Mouse (Mus musculus) common myeloid progenitor, adult 5-6 weeks (primary cell): ENCODE data around the gene Arhgef15. TPM values are rescaled to one million over a fixed set of nuclear protein-coding genes. Genes with fewer than 3 reads are reported as not detected.
A peak's percentile ranks its signal among the peaks of the same experiment; 100 is the strongest.

Experiments
- ATAC-seq: replicated peaks from 2 replicates; pipeline ENCODE4 v1.8.0; 2016; ENCODE audit warnings: low read depth, mild to moderate bottlenecking, moderate TSS enrichment, inconsistent platforms; ENCODE audit not compliant: poor library complexity, severe bottlenecking
- total RNA-seq: library from RNA; stranded (forward); fragments of 200-1000, 187-1606 nt; gene quantifications from 2 replicates; pipeline ENCODE4 v1.2.3, GENCODE M21; 2017

The Arhgef15 gene
- total RNA-seq, 1 experiment from 2014 or later = 0.14 TPM

- ATAC-seq = no peak
Observed at GRCm38 (mm10) chr11:68929947-68930346, 27.3 kb downstream of the Arhgef15 start.

GRCm38 (mm10) chr11:68926981-68927380 is 30.3 kb downstream of the Arhgef15 start, which contains the start of gene Odf4:
Gene Odf4, minus strand, starts transcription at chr11:68927081.
- no peak for ATAC-seq

DNA sequence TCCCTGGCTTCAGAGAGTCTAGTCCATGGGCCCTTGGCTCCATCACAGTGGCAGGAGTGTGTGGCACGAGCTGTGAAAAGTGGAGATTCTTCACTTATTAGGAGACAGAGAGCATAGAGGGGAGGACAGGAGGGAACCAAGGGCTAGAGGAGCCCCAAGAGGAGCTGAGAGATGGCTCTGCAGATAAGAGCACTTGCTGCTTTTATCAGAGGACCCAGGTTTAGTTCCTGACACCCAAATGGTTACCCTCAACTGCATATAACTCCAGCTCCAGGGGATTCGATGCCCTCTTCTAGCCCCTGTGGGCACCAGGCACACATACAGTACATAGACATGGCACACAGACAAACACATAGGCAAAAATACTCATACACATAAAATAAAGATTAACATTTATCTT is 32.5 kb downstream of the Arhgef15 start:
- ATAC-seq = no peak

- no peak for ATAC-seq
Observed at GRCm38 (mm10) chr11:68923191-68923590, 34.1 kb downstream of the Arhgef15 start.

- peak; percentile 54 for ATAC-seq
Observed at GRCm38 (mm10) chr11:68914566-68914965, 42.7 kb downstream of the Arhgef15 start.

DNA sequence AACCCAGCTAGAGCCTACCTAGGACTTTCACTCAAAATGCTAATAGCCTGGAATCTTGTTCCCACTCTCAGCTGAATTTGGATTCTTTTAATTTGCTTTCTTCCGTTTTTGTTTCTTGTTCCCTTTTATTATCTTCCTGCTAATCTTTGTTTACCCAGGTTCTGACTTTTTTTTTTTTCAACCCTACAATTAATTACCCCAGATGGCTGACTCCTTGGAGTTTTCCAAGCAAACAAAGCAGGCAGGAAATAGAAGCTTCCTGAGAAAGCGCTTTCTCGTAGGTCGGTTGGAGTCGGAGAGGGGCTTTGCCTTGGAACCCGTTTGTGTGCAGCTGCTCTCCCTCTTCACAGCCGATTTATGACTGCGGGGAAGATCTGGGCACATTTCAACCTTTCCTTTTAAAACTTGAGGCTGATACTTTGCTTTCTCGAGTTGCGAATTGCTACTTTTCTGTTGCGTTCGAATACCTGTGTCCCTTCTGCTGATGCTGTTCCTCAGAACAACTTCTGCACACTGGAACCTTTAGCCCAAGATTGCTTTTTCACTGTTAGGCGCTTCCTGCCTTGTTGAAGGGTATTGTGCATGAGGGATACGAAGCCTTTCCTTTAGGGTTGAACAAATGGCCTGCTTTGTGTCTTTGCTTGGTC is 45.6 kb downstream of the Arhgef15 start:
- ATAC-seq = no peak

- no peak for ATAC-seq
Observed at GRCm38 (mm10) chr11:68908846-68909503, 48.3 kb downstream of the Arhgef15 start.

GRCm38 (mm10) chr11:68907251-68907650 is 50.0 kb downstream of the Arhgef15 start:
- no peak for ATAC-seq

- no peak for ATAC-seq
Observed at GRCm38 (mm10) chr11:68906461-68906790, 50.9 kb downstream of the Arhgef15 start.

GRCm38 (mm10) chr11:68905665-68906460 is 51.4 kb downstream of the Arhgef15 start:
- ATAC-seq = no peak

DNA sequence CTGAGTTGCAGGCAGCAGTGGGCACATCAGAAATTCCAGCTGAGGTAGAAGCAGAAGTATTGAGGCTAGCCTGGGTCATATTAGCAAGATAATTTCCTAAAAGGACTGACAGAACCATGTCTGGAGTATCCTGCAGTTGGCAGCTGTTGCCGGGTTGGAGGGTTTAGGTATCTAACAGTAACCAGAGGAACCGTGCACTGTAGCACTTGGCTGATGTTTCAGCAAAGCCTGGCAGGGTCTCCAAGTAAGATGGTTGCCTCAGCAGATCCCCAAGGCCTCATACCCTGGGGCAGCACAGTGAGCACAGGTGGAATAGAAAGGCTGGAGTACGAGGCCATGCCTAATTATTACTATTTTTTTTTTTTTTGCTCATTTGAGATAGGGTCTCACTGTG is 52.1 kb downstream of the Arhgef15 start:
- no peak for ATAC-seq

GRCm38 (mm10) chr11:68904375-68905137 is 52.7 kb downstream of the Arhgef15 start:
- ATAC-seq = peak; percentile 53

DNA sequence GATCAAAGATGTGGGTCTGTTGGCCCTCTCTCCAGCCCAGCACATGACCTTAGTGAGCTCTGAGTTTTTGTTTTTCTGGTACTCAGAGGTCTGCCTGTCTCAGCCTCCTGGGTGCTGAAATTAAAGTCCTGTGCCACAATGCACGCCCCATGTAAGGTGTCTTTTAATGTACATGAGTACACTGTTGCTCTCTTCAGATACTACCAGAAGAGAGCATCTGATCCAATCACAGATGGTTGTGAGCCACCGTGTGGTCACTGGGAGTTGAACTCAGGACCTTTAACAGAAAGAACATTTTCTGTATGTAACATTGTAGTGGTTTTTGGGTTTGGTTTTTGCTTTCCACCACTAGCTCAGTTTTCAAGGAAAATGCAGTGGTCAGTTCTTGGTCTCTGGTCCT is 53.5 kb downstream of the Arhgef15 start:
- no peak for ATAC-seq

DNA sequence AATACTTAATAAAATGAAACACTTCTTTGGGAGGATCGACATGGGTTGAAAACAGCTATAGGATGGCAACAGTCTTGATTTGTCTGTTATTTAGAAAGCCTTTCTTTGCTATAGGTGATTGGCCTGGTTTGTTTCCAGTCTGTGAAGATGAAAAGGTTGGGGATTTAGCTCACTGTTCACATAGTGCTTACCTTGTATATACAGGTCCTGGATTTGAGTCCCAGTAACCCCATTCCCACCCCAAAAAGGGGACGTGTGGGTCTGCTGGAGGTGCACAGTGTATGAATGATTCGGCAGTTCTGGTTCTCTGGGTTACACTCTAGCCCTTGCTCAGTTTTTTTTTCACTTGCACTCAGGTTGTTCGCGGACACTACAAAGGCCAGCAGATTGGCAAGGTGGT is 54.5 kb downstream of the Arhgef15 start:
- ATAC-seq = no peak

DNA sequence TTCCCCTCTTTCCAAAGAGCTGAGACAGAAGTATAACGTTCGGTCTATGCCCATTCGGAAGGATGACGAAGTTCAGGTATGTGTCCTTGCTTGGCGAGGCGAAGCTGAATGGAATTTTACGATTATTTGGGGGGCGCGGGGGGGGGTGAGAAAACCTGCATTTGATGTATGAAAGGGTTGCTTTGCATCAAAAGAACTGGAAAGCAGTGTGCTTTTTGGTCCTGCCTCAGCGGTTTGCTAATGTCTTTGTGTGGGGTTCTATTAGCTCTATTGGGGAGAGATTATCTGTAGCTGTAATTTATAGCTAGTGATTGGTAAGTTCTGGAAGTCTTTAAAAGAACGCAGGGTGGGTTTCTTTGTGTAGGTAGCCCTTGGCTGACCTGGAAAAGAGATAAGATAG is 54.9 kb downstream of the Arhgef15 start:
- ATAC-seq = no peak

GRCm38 (mm10) chr11:68902047-68902364 is 55.3 kb downstream of the Arhgef15 start:
- ATAC-seq = no peak

- ATAC-seq = peak; percentile 90
Observed at GRCm38 (mm10) chr11:68901351-68902046, 55.8 kb downstream of the Arhgef15 start, which contains the start of gene Rpl26. Gene Rpl26, plus strand, starts transcription at chr11:68901583.

DNA sequence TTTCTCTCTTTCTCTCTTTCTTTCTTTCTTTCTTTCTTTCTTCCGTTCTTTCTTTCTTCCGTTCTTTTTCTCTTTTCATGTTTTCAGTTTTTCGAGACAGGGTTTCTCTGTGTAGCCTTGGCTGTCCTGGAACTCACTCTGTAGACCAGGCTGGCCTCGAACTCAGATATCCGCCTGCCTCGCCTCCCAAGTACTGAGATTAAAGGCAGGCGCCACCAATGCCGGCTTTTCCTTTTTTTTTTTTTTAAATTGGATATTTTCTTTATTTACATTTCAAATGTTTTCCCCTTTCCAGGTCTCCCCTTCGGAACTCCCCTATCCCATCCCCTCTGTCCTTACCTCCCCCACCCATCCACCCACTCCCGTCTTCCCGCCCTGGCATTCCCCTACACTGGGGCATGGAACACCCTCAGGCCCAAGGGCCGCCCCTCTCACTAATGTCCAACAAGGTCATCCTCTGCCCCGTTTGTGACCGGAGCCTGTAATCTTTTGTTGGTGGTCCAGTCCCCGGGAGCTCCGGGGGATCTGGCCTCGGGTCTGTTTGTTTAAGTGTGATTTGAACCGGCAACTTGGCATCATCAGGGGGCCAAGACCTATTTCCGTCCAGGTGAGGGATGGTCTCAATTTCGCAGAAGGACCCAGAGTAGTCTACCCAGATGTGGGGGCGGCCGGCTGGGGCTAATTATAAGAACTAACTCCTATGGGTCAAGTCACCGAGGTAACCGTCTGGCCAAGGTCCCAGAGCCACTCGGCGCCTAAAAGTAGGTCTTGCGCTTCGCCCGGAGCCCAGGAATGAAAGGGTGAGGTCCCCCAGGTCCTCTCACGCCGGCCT is 56.5 kb downstream of the Arhgef15 start:
- ATAC-seq = no peak

DNA sequence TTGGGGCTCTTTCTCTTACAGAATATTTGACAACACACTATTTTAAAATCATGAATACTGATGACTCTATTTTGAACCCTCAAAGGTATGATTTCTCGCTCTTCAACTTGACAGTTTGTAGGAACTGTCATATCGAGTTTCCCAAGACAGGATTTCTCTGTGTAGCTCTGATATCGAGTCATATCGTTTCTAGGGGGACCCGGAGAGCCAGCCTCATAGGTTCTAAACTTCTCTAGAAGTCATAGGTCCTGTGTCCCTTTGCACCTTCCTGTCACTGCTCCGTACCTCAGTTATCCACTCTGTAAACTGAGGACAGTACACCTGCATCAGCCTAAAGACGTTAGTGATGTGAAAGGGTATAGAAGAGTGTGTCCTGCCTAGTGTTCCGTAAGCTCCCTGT is 57.5 kb downstream of the Arhgef15 start:
- no peak for ATAC-seq
